Mouse (Mus musculus): ENCODE data around the gene Gstk1. TPM values are rescaled to one million over a fixed set of nuclear protein-coding genes. Genes with fewer than 3 reads are reported as not detected.

Gstk1 gene
- 100 to 1,000 TPM in 2 of 4 experiments, 10 to 100 TPM in 2; 66.8 to 415 (median 181) TPM for total RNA-seq (2022)

GRCm38 (mm10) chr6:42245711-42246353 is at the start of gene Gstk1:
Gene Gstk1, plus strand, starts transcription at chr6:42245935.
- peak; percentile 86 for DNase-seq

DNA sequence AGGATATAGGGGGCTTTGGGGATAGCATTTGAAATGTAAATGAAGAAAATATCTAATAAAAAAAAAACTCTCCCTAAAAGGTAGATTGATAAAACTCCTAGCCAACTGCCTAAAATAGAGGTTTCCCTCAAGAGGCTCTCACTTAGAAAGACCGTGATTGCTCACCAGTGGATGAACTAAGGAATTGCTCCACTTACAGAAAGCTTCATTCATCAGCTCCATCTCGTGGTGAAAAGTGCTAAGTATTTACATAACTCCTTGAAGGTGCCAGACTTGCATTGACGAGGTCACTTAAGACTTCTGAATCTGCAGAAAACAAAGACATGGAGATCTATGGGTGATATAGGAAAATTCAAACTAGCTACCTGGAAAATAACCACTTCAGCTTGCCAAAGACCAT is 48.0 kb upstream of the Gstk1 start:
- DNase-seq = no peak

GRCm38 (mm10) chr6:42199498-42199897 is 46.2 kb upstream of the Gstk1 start:
- no peak for DNase-seq

GRCm38 (mm10) chr6:42215028-42215427 is 30.7 kb upstream of the Gstk1 start, which contains the start of gene Tas2r144:
Gene Tas2r144, plus strand, starts transcription at chr6:42215328.
- DNase-seq = no peak

- DNase-seq = no peak
Measured at GRCm38 (mm10) chr6:42222286-42222685, 23.4 kb upstream of the Gstk1 start.

DNA sequence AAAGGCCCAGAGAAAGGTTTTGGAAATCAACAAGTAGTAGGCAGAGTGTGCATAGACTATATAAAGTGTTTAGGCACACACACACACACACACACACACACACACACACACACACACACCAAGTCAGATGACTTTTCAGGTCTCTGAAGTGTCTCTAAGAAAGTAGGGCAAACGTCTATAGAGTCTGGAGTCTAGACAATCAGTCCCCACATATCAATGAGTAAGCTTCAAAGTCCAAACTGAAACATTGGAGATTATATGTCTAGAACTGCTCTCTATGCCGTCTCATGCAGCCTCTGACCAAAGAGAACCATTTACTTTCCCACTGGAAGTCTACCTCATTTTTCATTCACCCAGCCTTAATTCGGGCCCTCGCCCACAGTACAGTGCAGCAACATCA is 20.7 kb upstream of the Gstk1 start:
- DNase-seq = no peak

DNA sequence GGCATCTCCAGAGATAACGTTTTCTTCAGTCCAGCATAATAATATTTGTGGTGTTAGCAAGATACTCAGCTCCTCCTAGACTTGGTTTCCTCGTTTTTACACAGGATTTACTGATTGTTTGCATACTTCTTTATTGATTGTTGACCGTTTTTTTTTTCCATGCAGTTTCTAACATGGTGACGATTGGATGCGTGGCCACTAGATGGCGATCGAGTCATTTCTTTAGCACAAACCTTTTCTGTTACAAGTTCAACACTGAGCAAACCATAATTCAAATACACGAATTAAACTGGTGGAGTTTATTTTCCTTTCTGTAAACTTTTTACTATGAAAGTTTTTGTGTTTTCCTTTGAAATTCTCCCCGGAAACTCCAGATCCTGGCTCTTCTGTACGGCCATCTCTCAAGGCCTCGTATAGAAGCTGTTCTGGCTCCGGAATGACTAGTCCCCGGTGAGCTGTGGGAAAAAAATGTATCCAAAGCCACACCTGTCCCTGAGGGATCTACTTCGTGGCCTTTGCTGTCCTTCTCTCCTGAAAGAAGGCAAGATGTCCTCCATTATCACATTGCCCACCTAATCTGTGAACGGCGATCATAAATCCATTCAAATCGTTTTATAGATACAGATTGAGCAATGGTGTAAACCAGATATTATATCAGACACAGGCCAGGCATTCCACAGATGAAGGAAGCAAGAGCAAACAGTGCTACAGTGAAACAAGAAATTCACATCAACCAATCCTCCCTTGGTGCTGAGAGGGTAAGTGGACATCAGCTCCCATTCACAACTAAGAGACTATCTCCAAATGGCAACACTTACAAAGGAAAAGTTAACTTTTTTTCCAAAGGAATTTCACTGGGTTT is 18.3 kb upstream of the Gstk1 start:
- DNase-seq = peak; percentile 35

- DNase-seq = no peak
Measured at GRCm38 (mm10) chr6:42229610-42230009, 16.1 kb upstream of the Gstk1 start.

DNA sequence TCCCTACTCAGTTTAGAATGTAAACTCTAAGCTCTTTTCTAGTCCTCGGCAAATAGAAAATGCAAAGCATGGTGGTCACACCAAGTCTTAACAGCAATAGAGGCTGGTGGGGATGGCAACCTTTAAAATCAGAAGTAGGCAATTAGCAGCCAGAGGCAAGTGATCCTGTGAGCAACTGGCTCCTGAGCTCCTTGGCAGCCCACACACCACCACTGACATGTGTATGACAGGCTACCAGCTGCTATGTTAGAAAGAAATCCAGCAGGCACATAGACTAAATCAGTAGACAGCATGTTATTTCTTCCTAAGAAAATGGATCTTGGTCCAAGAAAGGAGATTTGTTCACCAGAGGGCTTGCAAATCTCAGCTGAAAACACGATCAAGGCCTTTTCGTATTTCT is 14.5 kb upstream of the Gstk1 start:
- no peak for DNase-seq

- no peak for DNase-seq
Measured at GRCm38 (mm10) chr6:42237276-42237805, 8.4 kb upstream of the Gstk1 start.

- DNase-seq = no peak
Measured at GRCm38 (mm10) chr6:42241311-42242045, 4.3 kb upstream of the Gstk1 start.

DNA sequence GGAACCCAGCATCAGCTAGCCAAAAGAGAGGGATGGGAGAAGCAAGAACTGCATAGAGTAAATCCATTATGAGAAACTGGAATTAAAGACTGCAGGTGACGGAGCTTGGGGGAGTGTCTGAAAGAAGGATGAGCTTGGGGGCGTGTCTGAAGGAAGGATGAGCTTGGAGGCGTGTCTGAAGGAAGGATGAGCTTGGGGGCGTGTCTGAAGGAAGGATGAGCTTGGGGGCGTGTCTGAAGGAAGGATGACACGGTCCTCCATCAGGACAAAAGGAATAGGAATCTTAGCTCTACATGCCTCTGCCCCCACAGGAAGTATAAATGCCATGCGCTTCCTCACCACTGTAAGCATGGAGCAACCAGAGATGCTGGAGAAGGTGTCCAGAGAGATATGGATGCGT is 1.4 kb downstream of the Gstk1 start:
- DNase-seq = no peak

DNA sequence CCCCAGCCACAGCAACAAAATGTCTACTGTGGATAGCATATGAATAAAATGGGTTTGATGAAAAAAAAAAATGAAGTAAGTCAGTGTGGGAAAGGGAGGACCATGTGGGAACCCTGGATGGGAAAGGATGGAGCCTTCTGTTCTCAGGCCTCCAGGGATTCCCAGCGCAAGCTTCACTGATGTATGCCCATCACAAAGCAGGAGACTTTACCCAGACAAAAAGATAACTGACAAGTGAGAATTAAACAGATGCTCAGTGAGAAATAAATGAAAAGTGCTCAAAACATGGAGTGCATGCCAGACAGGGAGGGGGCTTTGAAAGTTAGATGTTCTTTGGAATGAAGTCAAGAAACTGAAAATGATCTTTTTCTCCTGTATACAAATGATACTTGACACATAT is 2.2 kb downstream of the Gstk1 start:
- no peak for DNase-seq

DNA sequence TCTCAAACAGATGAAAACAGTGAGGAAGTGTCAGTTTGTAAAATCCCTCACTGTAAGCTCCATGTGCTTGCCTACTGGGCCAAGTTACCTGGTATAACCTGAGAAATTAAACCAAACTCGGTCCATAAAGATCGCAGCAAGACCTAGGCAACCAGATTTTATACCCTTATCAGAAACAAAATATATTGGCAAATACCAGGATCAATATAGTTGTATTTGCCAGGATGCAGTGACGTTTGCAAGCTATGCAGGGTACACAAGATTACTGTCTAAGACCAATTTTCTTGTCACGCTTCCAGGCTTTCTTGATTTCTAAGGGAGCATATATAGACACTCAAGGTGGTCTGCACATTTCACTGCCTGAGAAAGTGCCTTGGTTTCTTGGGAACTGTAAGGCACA is 6.1 kb downstream of the Gstk1 start:
- DNase-seq = no peak

- DNase-seq = no peak
Measured at GRCm38 (mm10) chr6:42253103-42253502, 7.4 kb downstream of the Gstk1 start.

GRCm38 (mm10) chr6:42257303-42257863 is 11.6 kb downstream of the Gstk1 start:
- DNase-seq = peak; percentile 54

- DNase-seq = no peak
Measured at GRCm38 (mm10) chr6:42260430-42260829, 14.7 kb downstream of the Gstk1 start.

DNA sequence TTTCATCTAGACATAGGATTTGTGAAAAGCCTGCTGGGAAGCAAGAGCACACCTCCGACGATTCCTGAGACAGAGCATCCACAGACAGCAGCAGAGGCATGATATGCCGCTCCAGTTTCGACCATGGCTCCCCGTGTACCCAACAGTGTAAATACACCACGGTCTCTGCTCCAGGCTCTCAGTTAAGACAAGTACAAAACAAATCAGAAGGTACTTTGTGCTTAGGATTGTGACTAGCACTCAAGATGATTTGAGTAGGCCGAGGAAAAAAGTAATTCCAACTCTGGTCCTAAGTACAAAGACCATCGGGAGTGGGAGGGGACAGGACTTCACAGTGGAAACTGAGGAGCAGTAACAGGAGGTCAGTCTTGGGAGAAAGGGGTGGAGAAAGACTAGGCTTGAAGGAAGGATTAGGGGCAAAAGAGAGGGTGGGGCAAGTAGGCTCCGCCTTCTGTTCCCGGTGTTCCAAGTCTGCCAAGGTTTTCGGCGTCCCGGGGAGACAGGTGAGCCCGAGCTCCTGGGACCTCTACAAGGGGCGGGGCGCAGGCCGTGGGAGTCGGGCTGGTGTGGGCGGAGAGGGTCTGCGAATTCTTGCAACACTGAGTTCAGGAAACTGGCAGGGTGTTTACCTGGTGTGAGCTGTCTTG is 15.9 kb downstream of the Gstk1 start, which contains the start of gene Tmem139:
Tmem139 (plus strand) TSS at position 447 of the 647 bp plus-strand sequence.
- no peak for DNase-seq

DNA sequence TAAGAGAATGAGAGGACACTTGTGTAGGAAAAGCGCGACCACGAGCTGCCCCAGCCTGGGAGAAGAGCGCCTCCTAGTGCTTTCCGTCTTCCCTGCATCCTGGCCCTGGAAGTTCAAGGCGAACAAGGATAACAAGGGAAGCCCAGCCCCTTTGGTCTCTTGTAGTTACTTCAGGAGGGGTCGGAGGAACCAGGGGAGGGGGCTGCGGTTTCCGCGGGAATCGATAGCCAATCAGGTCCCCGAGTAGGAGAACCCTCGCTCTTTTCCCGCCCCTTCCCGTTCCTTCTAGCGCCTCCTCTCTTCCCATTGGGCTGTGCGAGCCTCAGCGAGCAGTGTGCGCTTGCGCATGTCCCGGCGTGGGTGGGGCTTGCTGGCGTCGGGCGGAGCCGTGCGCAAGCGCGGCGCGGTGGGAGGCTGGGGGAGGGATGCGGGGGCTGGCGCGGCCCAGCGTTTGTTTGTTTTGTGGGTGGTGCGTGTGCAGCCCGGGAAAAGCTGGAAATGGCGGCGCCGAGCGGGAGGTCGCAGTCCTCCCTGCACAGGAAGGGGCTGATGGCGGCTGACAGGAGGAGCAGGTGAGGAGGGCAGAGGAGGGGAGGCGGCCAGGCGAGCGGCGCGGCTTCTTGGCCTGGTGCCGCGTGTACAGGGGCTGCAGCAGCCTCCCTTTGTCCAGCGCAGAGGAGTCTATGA is 19.0 kb downstream of the Gstk1 start, which contains the start of gene Casp2:
Casp2 (plus strand) TSS at position 360 of the 687 bp plus-strand sequence.
- DNase-seq = peak; percentile 99

- DNase-seq = no peak
Measured at GRCm38 (mm10) chr6:42265391-42266330, 19.9 kb downstream of the Gstk1 start.

All from adrenal gland, adult 8-10 months (tissue).